8 mouse cellular contexts compared by ENCODE assay signal in the genomic region with DNA sequence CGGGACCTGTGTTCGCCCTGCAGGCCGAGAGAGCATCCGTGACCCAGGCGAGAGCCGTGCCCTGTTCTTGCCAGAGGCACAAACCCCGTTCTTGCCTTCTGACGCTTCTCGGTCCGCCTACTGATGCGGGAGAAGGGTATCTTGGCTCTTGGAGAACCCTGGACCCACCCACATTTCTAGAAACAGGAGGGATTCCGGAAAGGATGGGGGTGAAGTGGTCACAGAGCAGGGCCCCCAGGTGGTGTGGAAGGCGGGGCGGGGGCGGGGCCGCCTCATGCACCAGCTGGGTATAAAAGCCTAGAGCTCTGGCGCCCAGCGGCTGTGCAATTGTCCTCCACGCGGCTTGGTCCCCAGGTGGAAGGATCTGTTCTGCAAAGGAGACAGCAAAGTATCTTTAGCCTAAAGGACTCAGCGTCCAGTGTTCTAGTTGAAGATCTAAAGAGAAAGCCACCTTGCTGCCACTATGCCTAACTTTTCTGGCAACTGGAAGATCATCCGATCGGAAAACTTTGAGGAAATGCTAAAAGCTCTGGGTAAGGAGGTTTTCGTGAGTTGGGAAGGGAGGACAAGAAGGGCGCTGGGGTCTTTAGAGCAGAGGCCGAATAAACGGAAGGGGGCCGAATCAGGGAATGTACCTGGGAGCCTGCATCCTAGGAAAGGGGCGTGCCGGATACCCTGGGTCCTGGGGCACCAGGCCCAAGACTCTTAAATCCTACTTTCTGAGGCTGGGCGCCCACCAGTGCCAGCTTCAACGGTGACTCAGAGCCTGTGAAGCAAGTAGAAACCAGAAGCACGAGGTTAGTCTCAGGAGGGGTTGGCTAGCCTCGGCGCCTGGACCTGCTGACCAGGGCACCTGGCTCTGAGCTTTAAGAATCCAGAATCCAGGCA. TPM values are rescaled to one million over a fixed set of nuclear protein-coding genes. Genes with fewer than 3 reads are reported as not detected.
DNase-seq lines count a peak whose midpoint lies in the region; ATAC-seq lines count a peak whose summit lies in the region.

Gene Crabp2 (plus strand): TSS at position 289 of the 888 bp plus-strand sequence.

- H3K36me3 ChIP-seq in kidney, embryonic 16.5 days (ENCODE audit: insufficient read depth, low read length): no peaks in the 10 kb centered on the region
- no peaks in the 10 kb centered on the region for H3K36me3 ChIP-seq in hindbrain, embryonic 11.5 days (ENCODE audit: control insufficient read depth, insufficient read depth, low read length)
- no peaks in the 10 kb centered on the region for H3K36me3 ChIP-seq in midbrain, embryonic 11.5 days (ENCODE audit: control insufficient read depth, insufficient read depth, low read length)

- H3K4me2 ChIP-seq in kidney, embryonic 16.5 days (replicated peaks; ENCODE audit: low read depth, low read length): peak within 1 kb of the TSS; percentile 75
- H3K4me2 ChIP-seq in hindbrain, embryonic 11.5 days (replicated peaks; ENCODE audit: low read depth, low read length): peak within 1 kb of the TSS; percentile 86
- peak within 1 kb of the TSS; percentile 83 for H3K4me2 ChIP-seq in midbrain, embryonic 11.5 days

- peaks cover 76% of the 10 kb centered on the region for H3K4me1 ChIP-seq in kidney, embryonic 16.5 days (ENCODE audit: insufficient read depth, low read length)
- H3K4me1 ChIP-seq in hindbrain, embryonic 11.5 days (replicated peaks; ENCODE audit: control insufficient read depth, insufficient read depth, low read length): peaks cover 44% of the 10 kb centered on the region
- peaks cover 84% of the 10 kb centered on the region for H3K4me1 ChIP-seq in midbrain, embryonic 11.5 days (ENCODE audit: control insufficient read depth, insufficient read depth, low read length)

- H3K27me3 ChIP-seq in kidney, embryonic 16.5 days (ENCODE audit: insufficient read depth, low read length): peaks cover 16% of the 10 kb centered on the region; the same call in 1 of the 2 replicates
- H3K27me3 ChIP-seq in hindbrain, embryonic 11.5 days (ENCODE audit: control insufficient read depth, insufficient read depth, low read length): no peaks in the 10 kb centered on the region
- H3K27me3 ChIP-seq in midbrain, embryonic 11.5 days (ENCODE audit: control insufficient read depth, insufficient read depth, low read length): no peaks in the 10 kb centered on the region

- WGBS in kidney, embryonic 16.5 days: 2% methylated on average over 35 of the region's 35 CpGs
- under 1% methylated on average over 33 of the region's 35 CpGs for WGBS in hindbrain, embryonic 11.5 days
- under 1% methylated on average over 35 of the region's 35 CpGs for WGBS in midbrain, embryonic 11.5 days

- peak within 1 kb of the TSS; percentile 46 for H3K4me3 ChIP-seq in kidney, embryonic 16.5 days (ENCODE audit: low read length)
- peak within 1 kb of the TSS; percentile 57 for H3K4me3 ChIP-seq in hindbrain, embryonic 11.5 days (ENCODE audit: low read depth, low read length)
- H3K4me3 ChIP-seq in midbrain, embryonic 11.5 days (ENCODE audit: low read depth, low read length): peak within 1 kb of the TSS; percentile 56

- H3K9ac ChIP-seq in kidney, embryonic 16.5 days (replicated peaks; ENCODE audit: low read length): peak within 1 kb of the TSS; percentile 64
- H3K9ac ChIP-seq in hindbrain, embryonic 11.5 days (ENCODE audit: low read depth, low read length): peak within 1 kb of the TSS; percentile 73
- peak within 1 kb of the TSS; percentile 80 for H3K9ac ChIP-seq in midbrain, embryonic 11.5 days (ENCODE audit: low read length)

- H3K27ac ChIP-seq in kidney, embryonic 16.5 days (ENCODE audit: low read length): peak within 1 kb of the TSS; percentile 70
- H3K27ac ChIP-seq in hindbrain, embryonic 11.5 days (ENCODE audit: low read depth, low read length): peak within 1 kb of the TSS; percentile 91
- H3K27ac ChIP-seq in midbrain, embryonic 11.5 days (ENCODE audit: low read depth, low read length): peak within 1 kb of the TSS; percentile 90

- no peaks in the 10 kb centered on the region for H3K9me3 ChIP-seq in kidney, embryonic 16.5 days (ENCODE audit: low read length)
- H3K9me3 ChIP-seq in hindbrain, embryonic 11.5 days (ENCODE audit: control insufficient read depth, low read length): no peaks in the 10 kb centered on the region
- H3K9me3 ChIP-seq in midbrain, embryonic 11.5 days (ENCODE audit: control insufficient read depth, low read length): no peaks in the 10 kb centered on the region

- DNase-seq in kidney, postnatal 25 days: no peak
- DNase-seq in brain, adult 2 months (ENCODE audit: low read depth, low spot score): peak; percentile 34
- peak; percentile 83 for DNase-seq in hindbrain, embryonic 11.5 days (ENCODE audit: low spot score)
- DNase-seq in midbrain, embryonic 11.5 days (ENCODE audit: low spot score, missing footprints): peak; percentile 96
- DNase-seq in left cerebral cortex, postnatal 14 days (ENCODE audit: low spot score in 2 of 2): no peak
- no peak for DNase-seq in right cerebral cortex, adult 18-20 months
- no peak for DNase-seq in right cerebral cortex, postnatal 4 days

- intact Hi-C loops in left cerebral cortex, postnatal 14 days (cut with DNase I): no loop called here

- no peak for ATAC-seq in kidney, embryonic 16.5 days (ENCODE audit: low FRiP score, low TSS enrichment)
- ATAC-seq in hindbrain, embryonic 11.5 days (ENCODE audit: low FRiP score): peak; percentile 13
- peak; percentile 23 for ATAC-seq in midbrain, embryonic 11.5 days (ENCODE audit: low FRiP score)

RNA-seq across cellular contexts. Expression of gene Crabp2, which starts in this region (rescaled TPM):
- polyA plus RNA-seq in kidney, embryonic 16.5 days (2015; fragmentation: Nextera tagmentation; extraction: Ambion mirVana): 62.0 and 67.8 TPM in 2 replicates
- polyA plus RNA-seq in hindbrain, embryonic 11.5 days (2014; fragmentation: Nextera tagmentation; extraction: Ambion mirVana): 738 and 794 TPM in 2 replicates
- polyA plus RNA-seq in midbrain, embryonic 11.5 days (2014; fragmentation: Nextera tagmentation; extraction: Ambion mirVana): 539 and 540 TPM in 2 replicates
- total RNA-seq in left cerebral cortex, postnatal 14 days (2021): 1 to 10 TPM; 5.4 to 5.9 TPM

Comparison
In these comparisons a context has a peak if more than half of its experiments do, and no peak if none do; other contexts are left out.
1. DNase-seq: peak in brain, adult 2 months (single experiment), hindbrain, embryonic 11.5 days (single experiment) and midbrain, embryonic 11.5 days (single experiment); none in kidney, postnatal 25 days (0 of 2), left cerebral cortex, postnatal 14 days (0 of 2), right cerebral cortex, adult 18-20 months (single experiment) and right cerebral cortex, postnatal 4 days (single experiment).
2. Peak in every context shown above with its lines, with median percentiles within 50 percentile points of each other: H3K27ac ChIP-seq, H3K4me2 ChIP-seq, H3K4me3 ChIP-seq and H3K9ac ChIP-seq.